Mouse (Mus musculus) intestine, embryonic 14.5 days (tissue): ENCODE results near the gene Bod1l. TPM values are rescaled to one million over a fixed set of nuclear protein-coding genes. Genes with fewer than 3 reads are reported as not detected.

Experiments
- ATAC-seq: fragments of 200-750 bp; cut with Nextera tagmentation; replicated peaks from 2 replicates; pipeline ENCODE4 v1.8.0; 2017; ENCODE audit warnings: low read depth, moderate number of reproducible peaks, moderate TSS enrichment, moderate library complexity; ENCODE audit not compliant: low FRiP score, low TSS enrichment
- DNase-seq: peaks from one replicate; pipeline ENCODE4 v3.0.0-alpha.2; 2018; ENCODE audit warnings: low spot score
- H3K27ac ChIP-seq: fragments of 300-500 bp; sonication (generic); 2 replicates; pipeline ENCODE4 v1.5.1; 2014; ENCODE audit warnings: low read depth, mild to moderate bottlenecking, control low read depth
- H3K27me3 ChIP-seq: fragments of 300-500 bp; sonication (generic); replicated peaks from 2 replicates; pipeline ENCODE4 v1.6.1; 2014; ENCODE audit warnings: low read length, control low read depth; ENCODE audit not compliant: control insufficient read depth, insufficient read depth
- H3K36me3 ChIP-seq: fragments of 300-500 bp; sonication (generic); 2 replicates; pipeline ENCODE4 v1.6.1; 2014; ENCODE audit warnings: low read length, control low read depth; ENCODE audit not compliant: control insufficient read depth, insufficient read depth
- H3K4me1 ChIP-seq: fragments of 300-500 bp; sonication (generic); replicated peaks from 2 replicates; pipeline ENCODE4 v1.6.1; 2014; ENCODE audit warnings: low read length, control low read depth, mixed read lengths; ENCODE audit not compliant: control insufficient read depth, insufficient read depth
- H3K4me2 ChIP-seq: fragments of 300-500 bp; sonication (generic); 2 replicates; pipeline ENCODE4 v1.6.1; 2014; ENCODE audit warnings: low read length
- H3K4me3 ChIP-seq: fragments of 300-500 bp; sonication (generic); 2 replicates; pipeline ENCODE4 v1.5.1; 2014; ENCODE audit warnings: low read depth, low read length, control low read depth, mixed read lengths
- H3K9ac ChIP-seq: fragments of 300-500 bp; sonication (generic); 2 replicates; pipeline ENCODE4 v1.6.1; 2014; ENCODE audit warnings: mild to moderate bottlenecking, low read length
- H3K9me3 ChIP-seq: fragments of 300-500 bp; sonication (generic); 2 replicates; pipeline ENCODE4 v1.6.1; 2016; ENCODE audit warnings: low read length, control low read depth; ENCODE audit not compliant: control insufficient read depth
- WGBS: fragments of 180-500 bp; shearing (Covaris S2); extraction: QIAGEN DNeasy Blood & Tissue Kit; methylation state at CpG from one replicate; pipeline ENCODE4 v1.1.7; 2014; 5-methylcytosine and 5-hydroxymethylcytosine counted together
- polyA plus RNA-seq: library from polyadenylated mRNA; unstranded; fragments of >200 nt; fragmentation: Nextera tagmentation; extraction: Ambion mirVana; gene quantifications from 2 replicates; pipeline ENCODE4 v1.2.1, GENCODE M21; 2014

Bod1l gene
- polyA plus RNA-seq: 20.8 and 22.6 TPM in 2 replicates

DNA sequence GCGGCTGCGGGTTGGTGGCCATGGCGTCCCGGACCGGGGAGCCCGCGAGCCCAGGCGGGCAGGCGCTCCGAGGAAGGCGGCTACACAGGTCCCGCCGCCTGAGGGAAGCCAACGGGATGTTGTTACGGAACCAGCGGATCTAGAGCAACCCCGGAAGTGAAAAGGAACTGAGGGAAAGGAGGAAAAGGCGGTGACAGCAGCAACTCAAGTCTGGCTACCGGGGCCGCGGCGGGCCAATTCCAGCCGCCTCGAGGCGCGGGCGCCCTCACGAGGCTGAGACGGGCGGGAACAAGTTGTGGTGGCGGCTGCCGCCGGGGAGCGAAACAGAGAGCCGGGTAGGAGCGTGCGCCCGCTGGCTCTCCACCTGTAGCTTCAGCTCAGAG is at the start of gene Bod1l:
Bod1l (minus strand) TSS at position 169 of the 383 bp plus-strand sequence.
- peaks cover 11% of the 10 kb centered on the region for H3K4me1 ChIP-seq
- DNase-seq (peak; percentile 95), ATAC-seq (peak; percentile 92)
- peak within 1 kb of the TSS; percentile 95 for H3K4me3 ChIP-seq
- WGBS: under 1% methylated on average over 38 of the region's 38 CpGs
- H3K27me3 ChIP-seq: no peaks in the 10 kb centered on the region
- H3K9ac ChIP-seq: peak within 1 kb of the TSS; percentile 92
- H3K36me3 ChIP-seq: peaks cover 7% of the 10 kb centered on the region; the same call in 1 of the 2 replicates
- H3K9me3 ChIP-seq: no peaks in the 10 kb centered on the region
- H3K4me2 ChIP-seq: peak within 1 kb of the TSS; percentile 75
- H3K27ac ChIP-seq: peak within 1 kb of the TSS; percentile 65

DNA sequence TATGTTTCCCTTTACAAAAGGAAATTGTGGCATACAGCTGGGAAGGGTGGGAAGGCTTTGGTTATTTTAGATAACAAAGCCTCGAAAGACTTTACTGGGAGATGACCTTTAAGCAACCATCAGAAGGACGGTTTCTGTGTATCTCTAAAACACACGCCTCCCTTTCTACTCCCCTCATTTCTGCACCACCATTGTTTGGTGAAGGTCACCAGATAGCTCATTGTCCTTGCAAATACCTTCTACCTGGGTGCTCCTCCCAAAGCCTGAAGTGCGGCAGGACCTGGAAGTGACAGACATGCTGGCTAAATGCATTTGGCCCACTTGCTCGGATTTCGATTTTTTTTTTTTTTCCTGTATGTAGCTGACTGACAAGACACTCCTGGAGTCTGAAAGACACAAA is 49.2 kb upstream of the Bod1l start:
- DNase-seq (no peak), ATAC-seq (no peak)
- no peaks in the 10 kb centered on the region for H3K36me3 ChIP-seq
- no peak overlapping the region for H3K27ac ChIP-seq
- H3K4me1 ChIP-seq: no peaks in the 10 kb centered on the region
- H3K9me3 ChIP-seq: no peaks in the 10 kb centered on the region
- H3K4me3 ChIP-seq: no peak overlapping the region
- H3K9ac ChIP-seq: no peak overlapping the region
- H3K27me3 ChIP-seq: no peaks in the 10 kb centered on the region
- no peak overlapping the region for H3K4me2 ChIP-seq
- WGBS: 68% methylated on average over 6 of the region's 6 CpGs

- Histone ChIP-seq H3K4me1 (no peaks in the 10 kb centered on the region), H3K27ac (no peak overlapping the region), H3K4me3 (no peak overlapping the region), H3K36me3 (no peaks in the 10 kb centered on the region), H3K4me2 (no peak overlapping the region), H3K27me3 (no peaks in the 10 kb centered on the region), H3K9me3 (no peaks in the 10 kb centered on the region), H3K9ac (no peak overlapping the region)
- 73% methylated on average over 5 of the region's 5 CpGs for WGBS
- DNase-seq (no peak), ATAC-seq (no peak)
These were observed 46.8 kb upstream of the Bod1l start for GRCm38 (mm10) chr5:41890871-41891270.

- H3K36me3 ChIP-seq: no peaks in the 10 kb centered on the region
- WGBS: 84% methylated on average over 8 of the region's 8 CpGs
- no peak overlapping the region for H3K27ac ChIP-seq
- no peak overlapping the region for H3K4me3 ChIP-seq
- no peak for ATAC-seq
- no peak overlapping the region for H3K4me2 ChIP-seq
- no peaks in the 10 kb centered on the region for H3K4me1 ChIP-seq
- H3K27me3 ChIP-seq: no peaks in the 10 kb centered on the region
- DNase-seq: no peak
- H3K9me3 ChIP-seq: no peaks in the 10 kb centered on the region
- H3K9ac ChIP-seq: no peak overlapping the region
These were observed 45.2 kb upstream of the Bod1l start for GRCm38 (mm10) chr5:41889245-41889849.

DNA sequence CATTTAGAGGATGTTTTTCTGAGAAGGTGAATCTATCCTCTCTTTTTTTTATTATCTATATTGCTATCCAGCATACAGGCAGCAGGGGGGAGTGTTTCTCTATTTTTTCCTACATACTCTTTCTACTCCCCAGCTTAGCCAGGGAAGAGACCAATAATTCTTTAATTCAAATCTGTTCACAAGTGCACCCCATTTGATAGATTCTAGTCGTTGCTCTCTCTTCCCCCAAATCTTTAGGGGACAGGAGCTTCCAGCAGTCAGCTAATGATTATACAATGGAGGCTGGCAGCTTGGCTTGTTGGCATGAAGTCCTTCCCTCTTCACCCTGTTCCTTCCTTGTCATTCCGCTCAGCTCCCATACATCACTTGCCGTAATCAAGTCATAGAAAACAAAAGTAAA is 44.7 kb upstream of the Bod1l start:
- Histone ChIP-seq H3K4me1 (no peaks in the 10 kb centered on the region), H3K4me3 (no peak overlapping the region), H3K27ac (no peak overlapping the region), H3K4me2 (no peak overlapping the region), H3K36me3 (no peaks in the 10 kb centered on the region), H3K9me3 (no peaks in the 10 kb centered on the region), H3K27me3 (no peaks in the 10 kb centered on the region), H3K9ac (no peak overlapping the region)
- DNase-seq (no peak), ATAC-seq (no peak)
- 64% methylated on average over 3 of the region's 3 CpGs for WGBS

GRCm38 (mm10) chr5:41887738-41888137 is 43.6 kb upstream of the Bod1l start:
- H3K36me3 ChIP-seq: no peaks in the 10 kb centered on the region
- ATAC-seq (no peak), DNase-seq (peak; percentile 78)
- H3K4me1 ChIP-seq: no peaks in the 10 kb centered on the region
- no peak overlapping the region for H3K4me2 ChIP-seq
- 17% methylated on average over 4 of the region's 4 CpGs for WGBS
- H3K4me3 ChIP-seq: no peak overlapping the region
- no peaks in the 10 kb centered on the region for H3K9me3 ChIP-seq
- no peaks in the 10 kb centered on the region for H3K27me3 ChIP-seq
- H3K9ac ChIP-seq: no peak overlapping the region
- no peak overlapping the region for H3K27ac ChIP-seq

DNA sequence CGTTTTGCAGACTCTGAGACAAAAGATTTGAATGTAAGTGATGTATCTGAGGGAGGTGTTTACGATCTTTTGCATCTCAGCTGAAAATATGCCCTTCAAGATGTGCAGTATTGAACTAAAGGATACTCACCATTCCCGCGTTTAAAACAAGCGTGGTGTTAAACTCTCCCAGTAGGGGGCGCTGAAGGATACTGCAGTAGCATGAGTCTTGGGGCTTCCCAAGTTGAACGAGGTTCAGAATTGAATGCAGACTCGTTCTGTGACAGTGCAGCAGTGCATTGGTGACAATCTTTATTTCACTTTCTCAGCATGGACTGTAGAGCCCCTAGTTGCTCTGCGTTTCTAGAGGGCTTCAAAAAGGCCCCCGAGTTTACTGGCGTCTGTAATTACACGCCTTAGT is 40.4 kb upstream of the Bod1l start:
- Histone ChIP-seq H3K4me2 (no peak overlapping the region), H3K4me1 (no peaks in the 10 kb centered on the region), H3K9me3 (no peaks in the 10 kb centered on the region), H3K36me3 (no peaks in the 10 kb centered on the region), H3K27ac (no peak overlapping the region), H3K27me3 (no peaks in the 10 kb centered on the region), H3K9ac (no peak overlapping the region), H3K4me3 (no peak overlapping the region)
- ATAC-seq (no peak), DNase-seq (peak; percentile 80)
- WGBS: 22% methylated on average over 12 of the region's 12 CpGs

DNA sequence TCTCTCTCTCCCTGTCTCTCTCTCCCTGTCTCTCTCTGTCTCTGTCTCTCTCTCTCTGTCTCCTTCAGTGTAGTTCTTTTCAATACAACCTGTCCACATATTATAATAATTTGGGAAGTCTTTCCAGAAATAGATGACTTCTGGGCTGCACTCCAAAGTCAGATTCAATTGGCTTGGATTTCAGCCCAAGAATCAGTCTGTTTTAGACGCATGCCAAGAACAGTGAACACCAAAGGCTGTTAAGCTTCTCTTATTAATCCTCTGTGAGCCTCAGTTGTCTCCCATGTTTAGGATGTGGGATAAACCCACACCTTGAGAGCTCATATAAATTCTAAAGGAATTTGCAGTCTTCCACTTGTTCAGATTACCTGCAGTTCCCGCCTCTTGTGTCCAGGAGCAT is 27.0 kb upstream of the Bod1l start:
- H3K9ac ChIP-seq: no peak overlapping the region
- no peaks in the 10 kb centered on the region for H3K27me3 ChIP-seq
- H3K27ac ChIP-seq: no peak overlapping the region
- WGBS: 59% methylated on average over 2 of the region's 2 CpGs
- H3K9me3 ChIP-seq: no peaks in the 10 kb centered on the region
- no peak for DNase-seq
- no peak for ATAC-seq
- no peaks in the 10 kb centered on the region for H3K36me3 ChIP-seq
- H3K4me2 ChIP-seq: no peak overlapping the region
- no peak overlapping the region for H3K4me3 ChIP-seq
- H3K4me1 ChIP-seq: no peaks in the 10 kb centered on the region

- DNase-seq (no peak), ATAC-seq (no peak)
- 86% methylated on average over 2 of the region's 2 CpGs for WGBS
- no peak overlapping the region for H3K27ac ChIP-seq
- H3K4me1 ChIP-seq: no peaks in the 10 kb centered on the region
- H3K36me3 ChIP-seq: no peaks in the 10 kb centered on the region
- H3K9ac ChIP-seq: no peak overlapping the region
- no peak overlapping the region for H3K4me2 ChIP-seq
- H3K27me3 ChIP-seq: no peaks in the 10 kb centered on the region
- H3K9me3 ChIP-seq: no peaks in the 10 kb centered on the region
- no peak overlapping the region for H3K4me3 ChIP-seq
These were observed 11.7 kb upstream of the Bod1l start for GRCm38 (mm10) chr5:41855781-41856180.
